Mouse (Mus musculus): ENCODE measurements at regions not wholly inside any gene's neighbourhood (a gene's known extent, or its start where the extent isn't known, plus 50 kb on each side); places are given as distances from the start of the nearest gene placed in this dataset.

- H3K27me3 ChIP-seq = no peaks in the 10 kb centered on the region
- ChIA-PET CTCF (interaction anchor here (0.8 to 3.8 kb wide), 4 partner anchors 15 to 426 kb away, joined by 3 to 19 read pairs (median 5); no protein-coding TSS in a partner anchor), POLR2A (interaction anchor here (1.1 kb wide), 2 partner anchors 16 to 121 kb away, joined by 3 read pairs; no protein-coding TSS in a partner anchor)
- DNase-seq (ENCODE audit: low read depth, low spot score) (no peak), ATAC-seq (no peak)
- in situ Hi-C loops (cut with MboI; ENCODE audit: low pct_unique_long_range_greater_than_20kb) = no loop called here
- TF ChIP-seq CTCF (IDR thresholded peaks at IDR 0.05) = no peak
These were observed 135.1 kb upstream of the Ccdc122 start for GRCm38 (mm10) chr14:76901490-76901889.

GRCm38 (mm10) chr14:76899331-76899730 is 137.2 kb upstream of the Ccdc122 start:
- H3K27me3 ChIP-seq = no peaks in the 10 kb centered on the region
- DNase-seq (ENCODE audit: low read depth, low spot score) (no peak), ATAC-seq (no peak)
- ChIA-PET CTCF (interaction anchor here (3.8 kb wide), 1 partner anchor 12 kb away, joined by 19 read pairs; no protein-coding TSS in a partner anchor), POLR2A (interaction anchor here (0.5 kb wide), 1 partner anchor 92 kb away, joined by 3 read pairs; no protein-coding TSS in a partner anchor)
- in situ Hi-C loops (cut with MboI; ENCODE audit: low pct_unique_long_range_greater_than_20kb) = no loop called here
- no peak for TF ChIP-seq CTCF (IDR thresholded peaks at IDR 0.05)

GRCm38 (mm10) chr14:76887708-76888107 is 148.9 kb upstream of the Ccdc122 start:
- H3K27me3 ChIP-seq = no peaks in the 10 kb centered on the region
- ChIA-PET CTCF (interaction anchor here (1.9 to 4.3 kb wide), 2 partner anchors 13 to 120 kb away, joined by 4 to 19 read pairs; no protein-coding TSS in a partner anchor), POLR2A (interaction anchor here (0.5 to 1.0 kb wide), 2 partner anchors 24 to 70 kb away, joined by 3 read pairs; no protein-coding TSS in a partner anchor)
- in situ Hi-C loops (cut with MboI; ENCODE audit: low pct_unique_long_range_greater_than_20kb) = loop anchor here (5.0 kb wide), 1 partner anchor 120 kb away; no protein-coding TSS in a partner anchor
- DNase-seq (ENCODE audit: low read depth, low spot score) (no peak), ATAC-seq (no peak)
- no peak for TF ChIP-seq CTCF (IDR thresholded peaks at IDR 0.05)

GRCm38 (mm10) chr14:76887201-76887600 is 149.4 kb upstream of the Ccdc122 start:
- no peaks in the 10 kb centered on the region for H3K27me3 ChIP-seq
- in situ Hi-C loops (cut with MboI; ENCODE audit: low pct_unique_long_range_greater_than_20kb) = loop anchor here (5.0 kb wide), 1 partner anchor 120 kb away; no protein-coding TSS in a partner anchor
- ChIA-PET CTCF (interaction anchor here (1.9 to 4.3 kb wide), 2 partner anchors 13 to 121 kb away, joined by 4 to 19 read pairs; no protein-coding TSS in a partner anchor), POLR2A (interaction anchor here (0.5 to 1.0 kb wide), 2 partner anchors 25 to 69 kb away, joined by 3 read pairs; no protein-coding TSS in a partner anchor)
- no peak for TF ChIP-seq CTCF (IDR thresholded peaks at IDR 0.05)
- ATAC-seq (no peak), DNase-seq (ENCODE audit: low read depth, low spot score) (no peak)

- ATAC-seq (peak; percentile 32), DNase-seq (ENCODE audit: low read depth, low spot score) (no peak)
- ChIA-PET CTCF (interaction anchor here (1.0 to 2.5 kb wide), 5 partner anchors 19 to 163 kb away, joined by 3 to 7 read pairs (median 3); no protein-coding TSS in a partner anchor), POLR2A (interaction anchor here (0.6 to 2.6 kb wide), 5 partner anchors 66 to 377 kb away, joined by 3 to 9 read pairs (median 3); no protein-coding TSS in a partner anchor)
- in situ Hi-C loops (cut with MboI; ENCODE audit: low pct_unique_long_range_greater_than_20kb) = loop anchor here (5.0 kb wide), 1 partner anchor 156 kb away; no protein-coding TSS in a partner anchor
- H3K27me3 ChIP-seq = no peaks in the 10 kb centered on the region
- peak; percentile 9 for TF ChIP-seq CTCF (IDR thresholded peaks at IDR 0.05)
These were observed 153.3 kb upstream of the Ccdc122 start for GRCm38 (mm10) chr14:76883231-76883651.

GRCm38 (mm10) chr14:76882711-76883171 is 153.8 kb upstream of the Ccdc122 start:
- in situ Hi-C loops (cut with MboI; ENCODE audit: low pct_unique_long_range_greater_than_20kb) = loop anchor here (5.0 kb wide), 1 partner anchor 155 kb away; no protein-coding TSS in a partner anchor
- peak; percentile 97 for DNase-seq (ENCODE audit: low read depth, low spot score)
- no peaks in the 10 kb centered on the region for H3K27me3 ChIP-seq
- ATAC-seq = peak; percentile 81
- POLR2A ChIA-PET = interaction anchor here (0.6 to 2.6 kb wide), 4 partner anchors 65 to 377 kb away, joined by 3 to 9 read pairs (median 4); no protein-coding TSS in a partner anchor
- no peak for TF ChIP-seq CTCF (IDR thresholded peaks at IDR 0.05)
- CTCF ChIA-PET = interaction anchor here (1.1 to 2.5 kb wide), 5 partner anchors 19 to 347 kb away, joined by 3 to 7 read pairs (median 3); no protein-coding TSS in a partner anchor

- CTCF ChIA-PET = interaction anchor here (1.8 kb wide), 1 partner anchor 128 kb away, joined by 7 read pairs; no protein-coding TSS in a partner anchor
- POLR2A ChIA-PET = no interaction called here
- no peak for DNase-seq (ENCODE audit: low read depth, low spot score)
- in situ Hi-C loops (cut with MboI; ENCODE audit: low pct_unique_long_range_greater_than_20kb) = loop anchor here (5.0 kb wide), 1 partner anchor 154 kb away; no protein-coding TSS in a partner anchor
- no peaks in the 10 kb centered on the region for H3K27me3 ChIP-seq
- no peak for TF ChIP-seq CTCF (IDR thresholded peaks at IDR 0.05)
- no peak for ATAC-seq
These were observed 155.7 kb upstream of the Ccdc122 start for GRCm38 (mm10) chr14:76880851-76881250.

GRCm38 (mm10) chr14:76877306-76877705 is 159.3 kb upstream of the Ccdc122 start:
- POLR2A ChIA-PET = interaction anchor here (0.6 to 5.7 kb wide), 8 partner anchors 9 to 372 kb away, joined by 3 to 29 read pairs (median 3); no protein-coding TSS in a partner anchor
- TF ChIP-seq CTCF (IDR thresholded peaks at IDR 0.05) = no peak
- DNase-seq (ENCODE audit: low read depth, low spot score) (no peak), ATAC-seq (no peak)
- H3K27me3 ChIP-seq = no peaks in the 10 kb centered on the region
- CTCF ChIA-PET = interaction anchor here (0.8 to 5.2 kb wide), 11 partner anchors 14 to 179 kb away, joined by 3 to 34 read pairs (median 4); no protein-coding TSS in a partner anchor
- in situ Hi-C loops (cut with MboI; ENCODE audit: low pct_unique_long_range_greater_than_20kb) = loop anchor here (5.0 kb wide), 2 partner anchors 90 to 370 kb away; no protein-coding TSS in a partner anchor

GRCm38 (mm10) chr14:76876015-76876414 is 160.6 kb upstream of the Ccdc122 start:
- no peak for DNase-seq (ENCODE audit: low read depth, low spot score)
- ATAC-seq = no peak
- in situ Hi-C loops (cut with MboI; ENCODE audit: low pct_unique_long_range_greater_than_20kb) = loop anchor here (5.0 kb wide), 2 partner anchors 89 to 369 kb away; no protein-coding TSS in a partner anchor
- H3K27me3 ChIP-seq = no peaks in the 10 kb centered on the region
- TF ChIP-seq CTCF (IDR thresholded peaks at IDR 0.05) = peak; percentile 59
- POLR2A ChIA-PET = interaction anchor here (0.5 to 5.7 kb wide), 7 partner anchors 59 to 504 kb away, joined by 3 to 29 read pairs (median 3); no protein-coding TSS in a partner anchor
- CTCF ChIA-PET = interaction anchor here (0.8 to 5.2 kb wide), 14 partner anchors 10 to 370 kb away, joined by 3 to 34 read pairs (median 4); no protein-coding TSS in a partner anchor

- ATAC-seq (no peak), DNase-seq (ENCODE audit: low read depth, low spot score) (no peak)
- TF ChIP-seq CTCF (IDR thresholded peaks at IDR 0.05) = no peak
- CTCF ChIA-PET = interaction anchor here (0.9 to 5.2 kb wide), 12 partner anchors 9 to 370 kb away, joined by 3 to 34 read pairs (median 4); no protein-coding TSS in a partner anchor
- H3K27me3 ChIP-seq = no peaks in the 10 kb centered on the region
- in situ Hi-C loops (cut with MboI; ENCODE audit: low pct_unique_long_range_greater_than_20kb) = loop anchor here (5.0 kb wide), 2 partner anchors 88 to 368 kb away; no protein-coding TSS in a partner anchor
- POLR2A ChIA-PET = interaction anchor here (0.5 to 5.7 kb wide), 9 partner anchors 58 to 503 kb away, joined by 3 to 29 read pairs (median 4); no protein-coding TSS in a partner anchor
These were observed 161.2 kb upstream of the Ccdc122 start for GRCm38 (mm10) chr14:76875266-76875900.
